Mouse (Mus musculus) CD8-positive naive resting alpha-beta T cell, adult 57 days (primary cell): ENCODE measurements around the gene Arfgef3. TPM values are rescaled to one million over a fixed set of nuclear protein-coding genes. Genes with fewer than 3 reads are reported as not detected.

Experiments
- total RNA-seq: library from RNA; stranded (reverse); gene quantifications from one replicate; pipeline ENCODE4 v1.2.4, GENCODE M21; 2023

Gene Arfgef3
- total RNA-seq, result not detected

GRCm38 (mm10) chr10:18743286-18744142 lies at the start of gene Arfgef3:
Gene Arfgef3 (minus strand): TSS chr10:18743949.

GRCm38 (mm10) chr10:18786693-18787092 lies 42.9 kb upstream of the Arfgef3 start, which contains the start of gene Gm4922:
Gene Gm4922 (minus strand): TSS chr10:18786793.

GRCm38 (mm10) chr10:18545813-18546235 lies 197.9 kb downstream of the Arfgef3 start, which contains the start of gene Hebp2:
Gene Hebp2 (minus strand): TSS chr10:18546076.

Other genes with a start within 250 kb of the Arfgef3 start
- gene Hebp2, start 197.9 kb downstream of the Arfgef3 start, total RNA-seq, result not detected
- gene Gm4922, start 42.8 kb upstream of the Arfgef3 start, total RNA-seq, result not detected
- gene Perp, start 101.1 kb upstream of the Arfgef3 start, total RNA-seq, result 0.70 TPM